Mouse (Mus musculus) frontal cortex, postnatal 14 days (tissue): ENCODE results near the gene Spef1.
"Not testable (repeated sequence)": the region's sequence is repeated elsewhere in the genome, so short reads cannot be mapped to it uniquely, and the experiment has no call there.

ENCODE experiments used
- DNase-seq, 2 experiments: peaks; one replicate each; pipeline ENCODE4 v3.0.0; 2022; ENCODE audit warnings: low spot score in 2 of 2

The Spef1 gene

GRCm38 (mm10) chr2:131186771-131187601 lies at the start of gene Spef1, which contains the start of gene Cdc25b:
Gene Spef1, minus strand, starts transcription at chr2:131187282.
Gene Cdc25b, plus strand, starts transcription at chr2:131186949.
- DNase-seq, result peak; percentile 54 to 68

GRCm38 (mm10) chr2:131234970-131235635 lies 48.0 kb upstream of the Spef1 start:
- no peak for DNase-seq

- no peak for DNase-seq
Observed at GRCm38 (mm10) chr2:131234127-131234650, 47.1 kb upstream of the Spef1 start.

- peak; percentile 88 for DNase-seq
Observed at GRCm38 (mm10) chr2:131233307-131234126, 46.4 kb upstream of the Spef1 start, which contains the start of gene Mavs. Gene Mavs, plus strand, starts transcription at chr2:131234063.

GRCm38 (mm10) chr2:131232558-131232957 lies 45.5 kb upstream of the Spef1 start:
- no peak for DNase-seq

- no peak for DNase-seq
Observed at GRCm38 (mm10) chr2:131227243-131227642, 40.2 kb upstream of the Spef1 start.

- DNase-seq, result not testable (repeated sequence)
Observed at GRCm38 (mm10) chr2:131226669-131227068, 39.6 kb upstream of the Spef1 start.

- no peak for DNase-seq
Observed at GRCm38 (mm10) chr2:131225178-131225577, 38.1 kb upstream of the Spef1 start.

GRCm38 (mm10) chr2:131223569-131223968 lies 36.5 kb upstream of the Spef1 start:
- no peak for DNase-seq

- no peak for DNase-seq
Observed at GRCm38 (mm10) chr2:131222562-131222961, 35.5 kb upstream of the Spef1 start.

GRCm38 (mm10) chr2:131221853-131222515 lies 34.9 kb upstream of the Spef1 start:
- DNase-seq, result no peak

GRCm38 (mm10) chr2:131220030-131220429 lies 32.9 kb upstream of the Spef1 start:
- DNase-seq, result no peak

- DNase-seq, result no peak
Observed at GRCm38 (mm10) chr2:131215941-131216858, 29.1 kb upstream of the Spef1 start.

GRCm38 (mm10) chr2:131213773-131214172 lies 26.7 kb upstream of the Spef1 start:
- no peak for DNase-seq

- no peak for DNase-seq
Observed at GRCm38 (mm10) chr2:131211026-131211615, 24.0 kb upstream of the Spef1 start.

GRCm38 (mm10) chr2:131209969-131210792 lies 23.1 kb upstream of the Spef1 start:
- DNase-seq, result peak; percentile 91 to 92

- DNase-seq, result no peak
Observed at GRCm38 (mm10) chr2:131209125-131209795, 22.2 kb upstream of the Spef1 start.

- DNase-seq, result no peak
Observed at GRCm38 (mm10) chr2:131208356-131208755, 21.3 kb upstream of the Spef1 start.
